Mouse (Mus musculus) heart, embryonic 11.5 days (tissue): ENCODE measurements around the gene Bmf. TPM values are rescaled to one million over a fixed set of nuclear protein-coding genes. Genes with fewer than 3 reads are reported as not detected.
A peak's percentile ranks its signal among the peaks of the same experiment; 100 is the strongest.

Experiments
- ATAC-seq: fragments of 200-750 bp; cut with Nextera tagmentation; replicated peaks from 2 replicates; pipeline ENCODE4 v1.8.0; 2017; ENCODE audit warnings: moderate library complexity; ENCODE audit not compliant: insufficient number of reproducible peaks, low FRiP score, low TSS enrichment
- H3K27ac ChIP-seq: fragments of 300-500 bp; sonication (generic); 2 replicates; pipeline ENCODE4 v1.5.1; 2014; ENCODE audit warnings: mild to moderate bottlenecking, low read depth, low read length
- H3K27me3 ChIP-seq: fragments of 300-500 bp; sonication (generic); 2 replicates; pipeline ENCODE4 v1.6.1; 2014; ENCODE audit warnings: mild to moderate bottlenecking, low read length, mixed read lengths; ENCODE audit not compliant: control insufficient read depth, insufficient read depth
- H3K36me3 ChIP-seq: fragments of 300-500 bp; sonication (generic); 2 replicates; pipeline ENCODE4 v1.6.1; 2014; ENCODE audit warnings: mild to moderate bottlenecking, low read length, moderate library complexity, mixed read lengths; ENCODE audit not compliant: control insufficient read depth, insufficient read depth
- H3K4me1 ChIP-seq: fragments of 300-500 bp; sonication (generic); 2 replicates; pipeline ENCODE4 v1.6.1; 2014; ENCODE audit warnings: low read length; ENCODE audit not compliant: control insufficient read depth, insufficient read depth
- H3K4me2 ChIP-seq: fragments of 300-500 bp; sonication (generic); 2 replicates; pipeline ENCODE4 v1.6.1; 2014; ENCODE audit warnings: mild to moderate bottlenecking, moderate library complexity
- H3K4me3 ChIP-seq: fragments of 300-500 bp; sonication (generic); 2 replicates; pipeline ENCODE4 v1.5.1; 2014; ENCODE audit warnings: low read depth, low read length
- H3K9ac ChIP-seq: fragments of 300-500 bp; sonication (generic); 2 replicates; pipeline ENCODE4 v1.6.1; 2014; ENCODE audit warnings: mild to moderate bottlenecking, low read depth, low read length, moderate library complexity
- H3K9me3 ChIP-seq: fragments of 300-500 bp; sonication (generic); replicated peaks from 2 replicates; pipeline ENCODE4 v1.6.1; 2016; ENCODE audit warnings: low read length; ENCODE audit not compliant: control insufficient read depth
- WGBS: fragments of 180-500 bp; shearing (Covaris S2); extraction: QIAGEN DNeasy Blood & Tissue Kit; methylation state at CpG from one replicate; pipeline ENCODE4 v1.1.7; 2014; ENCODE audit not compliant: insufficient replicate concordance; 5-methylcytosine and 5-hydroxymethylcytosine counted together
- polyA plus RNA-seq: library from polyadenylated mRNA; unstranded; fragments of >200 nt; fragmentation: Nextera tagmentation; extraction: Ambion mirVana; gene quantifications from 2 replicates; pipeline ENCODE4 v1.2.1, GENCODE M21; 2014

Gene Bmf
- polyA plus RNA-seq, 1 experiment from 2014 or later = 3.7 TPM

DNA sequence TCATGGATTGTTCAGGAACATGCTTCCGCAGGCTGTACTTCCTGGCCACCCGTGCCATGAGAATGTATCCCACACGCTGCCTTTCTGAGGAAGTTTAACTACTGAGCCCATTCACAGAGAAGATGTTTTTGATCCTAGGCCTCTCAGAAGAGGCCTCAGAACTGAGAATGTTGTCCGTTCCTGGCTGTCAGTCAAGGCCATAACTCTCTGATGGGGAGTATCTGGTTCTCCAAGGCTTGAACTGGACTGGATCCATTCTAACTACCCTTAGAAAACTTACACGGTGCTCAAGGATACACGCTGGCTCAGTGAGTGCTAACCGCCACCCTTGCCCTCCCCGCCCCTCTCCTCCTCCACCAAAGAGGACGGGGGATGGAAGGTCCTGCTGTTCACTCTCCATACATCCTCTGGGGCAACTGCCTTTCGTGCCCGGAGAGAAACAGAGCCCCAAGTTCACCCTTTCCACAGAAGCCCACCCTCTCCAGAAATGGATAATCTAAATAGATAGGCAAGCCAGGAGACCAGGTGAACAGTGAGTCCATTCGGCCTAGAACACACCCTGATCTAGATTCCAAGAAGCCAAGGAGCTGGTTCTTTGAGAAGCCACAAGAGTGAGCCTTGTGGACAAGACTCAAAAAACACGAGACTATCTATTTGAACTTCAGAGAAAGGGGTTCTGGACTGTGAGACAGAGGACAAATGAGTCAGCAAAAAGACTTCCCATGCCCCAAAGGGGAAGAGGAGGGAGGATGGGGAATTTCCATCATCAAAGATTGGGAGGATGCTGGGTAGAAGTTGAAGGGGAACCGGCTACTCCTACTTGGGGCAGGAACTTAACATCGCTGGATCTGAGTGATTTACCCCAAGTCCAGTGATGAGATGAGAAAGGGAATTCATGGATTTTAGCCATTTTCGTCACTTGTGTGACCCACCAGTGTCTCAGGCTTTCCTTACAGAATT is 36.8 kb downstream of the Bmf start:
- no peak for ATAC-seq
- no peak overlapping the region for H3K9ac ChIP-seq
- no peak overlapping the region for H3K4me2 ChIP-seq
- WGBS = 71% methylated on average over 16 of the region's 16 CpGs
- H3K4me1 ChIP-seq = peaks cover 6% of the 10 kb centered on the region; the same call in 1 of the 2 replicates
- H3K27ac ChIP-seq = no peak overlapping the region
- H3K27me3 ChIP-seq = no peaks in the 10 kb centered on the region
- no peak overlapping the region for H3K4me3 ChIP-seq
- no peaks in the 10 kb centered on the region for H3K9me3 ChIP-seq
- H3K36me3 ChIP-seq = no peaks in the 10 kb centered on the region

DNA sequence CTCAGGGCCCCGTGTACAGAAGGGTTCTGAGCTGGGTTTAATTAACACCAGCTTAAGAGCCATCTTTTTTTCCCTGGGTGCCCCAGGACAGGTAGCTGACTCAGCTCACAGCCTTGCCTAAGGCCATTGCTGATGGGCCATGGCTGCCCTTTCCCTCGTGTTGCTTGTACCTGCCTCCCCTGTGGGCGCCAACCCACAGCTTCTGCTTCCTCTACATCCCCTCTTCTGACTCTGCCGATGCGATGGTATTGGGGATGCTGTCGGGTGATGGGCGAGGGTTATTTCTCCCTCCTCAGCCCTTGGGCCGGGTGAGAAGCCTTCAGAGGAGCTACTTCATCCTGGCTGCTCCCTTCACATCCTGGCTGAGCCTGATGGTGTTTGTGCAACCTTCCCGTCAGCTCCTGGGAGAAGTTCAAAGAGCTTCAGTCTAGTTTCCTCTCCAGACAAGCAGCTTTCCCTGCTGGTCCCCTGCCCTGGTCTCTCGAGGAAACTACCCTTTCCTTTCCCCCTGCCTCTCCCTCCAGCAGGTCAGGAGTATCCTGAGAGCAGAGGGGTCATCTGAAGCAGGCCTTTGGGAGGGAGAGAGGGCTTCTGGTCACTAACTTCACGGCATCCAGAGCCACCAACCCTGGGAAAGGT is 37.6 kb downstream of the Bmf start:
- WGBS = 47% methylated on average over 11 of the region's 11 CpGs

GRCm38 (mm10) chr2:118510447-118511310 is 38.8 kb downstream of the Bmf start:
- no peaks in the 10 kb centered on the region for H3K27me3 ChIP-seq
- peaks cover 6% of the 10 kb centered on the region; the same call in 1 of the 2 replicates for H3K4me1 ChIP-seq
- H3K36me3 ChIP-seq = no peaks in the 10 kb centered on the region
- no peak overlapping the region for H3K4me3 ChIP-seq
- H3K9ac ChIP-seq = peak overlapping the region; percentile 56; the same call in 1 of the 2 replicates
- no peaks in the 10 kb centered on the region for H3K9me3 ChIP-seq
- no peak overlapping the region for H3K4me2 ChIP-seq
- 46% methylated on average over 29 of the region's 29 CpGs for WGBS
- 0 out of 2 replicates have a peak, but pooled peaks have one; percentile 26 for ATAC-seq
- H3K27ac ChIP-seq = peak overlapping the region; percentile 46; the same call in 1 of the 2 replicates

More for the DNA sequence above, 37.6 kb downstream of the Bmf start:
- H3K4me3 ChIP-seq = no peak overlapping the region
- no peaks in the 10 kb centered on the region for H3K9me3 ChIP-seq
- no peak overlapping the region for H3K9ac ChIP-seq
- H3K36me3 ChIP-seq = no peaks in the 10 kb centered on the region
- peaks cover 6% of the 10 kb centered on the region; the same call in 1 of the 2 replicates for H3K4me1 ChIP-seq
- H3K27ac ChIP-seq = no peak overlapping the region
- no peaks in the 10 kb centered on the region for H3K27me3 ChIP-seq
- H3K4me2 ChIP-seq = no peak overlapping the region
- ATAC-seq = no peak

DNA sequence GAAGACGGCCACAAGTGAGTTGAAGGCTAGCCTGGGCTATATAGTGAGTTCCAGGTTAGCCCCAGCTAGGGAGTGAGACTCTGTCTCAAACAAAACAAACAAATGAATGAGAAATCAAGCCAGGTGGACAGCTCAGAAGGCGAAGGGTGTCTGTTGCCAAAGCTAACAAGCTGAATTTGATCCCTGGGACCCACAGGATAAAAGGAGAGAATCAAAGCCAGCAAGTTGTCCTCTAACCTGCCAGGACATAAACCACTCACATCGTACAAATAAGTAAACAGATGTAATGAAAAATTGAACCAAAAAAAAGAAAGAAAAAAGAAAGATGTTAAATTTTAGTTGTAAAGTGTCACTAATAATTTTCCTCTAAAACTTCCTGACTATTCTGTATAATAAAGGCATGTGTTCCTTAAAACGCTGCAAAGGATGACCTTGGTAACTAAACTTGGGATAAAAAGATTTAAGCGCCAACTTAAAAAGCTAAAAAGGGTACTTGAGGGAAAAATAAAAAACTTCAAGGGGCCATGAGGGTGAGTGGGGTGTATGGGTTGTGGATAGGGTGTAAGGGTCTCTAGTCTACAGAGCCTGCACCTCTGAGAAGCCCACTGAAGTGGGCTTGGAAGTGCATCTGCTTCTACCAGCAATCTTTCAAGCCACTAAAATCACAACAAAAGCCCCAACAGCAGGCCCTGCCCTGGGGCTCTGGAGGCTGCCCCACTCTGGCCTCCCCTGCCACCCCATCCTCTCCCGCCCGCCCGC is 39.6 kb downstream of the Bmf start:
- H3K4me3 ChIP-seq = no peak overlapping the region
- no peak overlapping the region for H3K4me2 ChIP-seq
- H3K9ac ChIP-seq = peak overlapping the region; percentile 56; the same call in 1 of the 2 replicates
- ATAC-seq = no peak
- no peaks in the 10 kb centered on the region for H3K27me3 ChIP-seq
- peaks cover 6% of the 10 kb centered on the region; the same call in 1 of the 2 replicates for H3K4me1 ChIP-seq
- H3K27ac ChIP-seq = peak overlapping the region; percentile 46; the same call in 1 of the 2 replicates
- no peaks in the 10 kb centered on the region for H3K36me3 ChIP-seq
- no peaks in the 10 kb centered on the region for H3K9me3 ChIP-seq
- 62% methylated on average over 8 of the region's 8 CpGs for WGBS

DNA sequence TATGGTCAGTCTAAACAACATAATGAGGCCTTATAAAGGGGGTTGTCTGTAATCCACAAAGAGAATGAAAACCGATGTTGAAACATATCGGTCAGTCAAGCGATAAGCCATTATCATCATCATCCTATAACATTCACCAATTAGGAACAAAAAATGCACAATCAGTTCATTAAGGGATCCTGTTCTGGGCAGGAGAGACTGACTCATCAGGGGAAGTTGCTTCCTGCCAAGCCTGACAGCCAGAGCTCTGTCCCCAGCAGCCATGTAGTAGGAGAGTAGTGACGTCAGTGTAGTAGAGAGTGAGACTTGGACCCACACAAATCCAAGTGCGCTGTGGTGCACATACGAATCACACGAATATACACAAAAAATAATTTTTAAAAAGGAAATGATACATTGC is 42.4 kb downstream of the Bmf start:
- no peak overlapping the region for H3K4me2 ChIP-seq
- WGBS = 72% methylated on average over 7 of the region's 7 CpGs
- H3K9ac ChIP-seq = no peak overlapping the region
- peaks cover 6% of the 10 kb centered on the region; the same call in 1 of the 2 replicates for H3K4me1 ChIP-seq
- H3K27me3 ChIP-seq = no peaks in the 10 kb centered on the region
- H3K36me3 ChIP-seq = no peaks in the 10 kb centered on the region
- H3K9me3 ChIP-seq = no peaks in the 10 kb centered on the region
- no peak overlapping the region for H3K27ac ChIP-seq
- H3K4me3 ChIP-seq = no peak overlapping the region
- ATAC-seq = no peak

- no peaks in the 10 kb centered on the region for H3K36me3 ChIP-seq
- no peak overlapping the region for H3K4me2 ChIP-seq
- no peaks in the 10 kb centered on the region for H3K27me3 ChIP-seq
- H3K4me1 ChIP-seq = peaks cover 5% of the 10 kb centered on the region; the same call in 1 of the 2 replicates
- ATAC-seq = no peak
- WGBS = 80% methylated on average over 2 of the region's 2 CpGs
- no peak overlapping the region for H3K4me3 ChIP-seq
- H3K9me3 ChIP-seq = no peaks in the 10 kb centered on the region
- no peak overlapping the region for H3K27ac ChIP-seq
- H3K9ac ChIP-seq = no peak overlapping the region
These were observed 49.3 kb downstream of the Bmf start for GRCm38 (mm10) chr2:118500191-118500590.

DNA sequence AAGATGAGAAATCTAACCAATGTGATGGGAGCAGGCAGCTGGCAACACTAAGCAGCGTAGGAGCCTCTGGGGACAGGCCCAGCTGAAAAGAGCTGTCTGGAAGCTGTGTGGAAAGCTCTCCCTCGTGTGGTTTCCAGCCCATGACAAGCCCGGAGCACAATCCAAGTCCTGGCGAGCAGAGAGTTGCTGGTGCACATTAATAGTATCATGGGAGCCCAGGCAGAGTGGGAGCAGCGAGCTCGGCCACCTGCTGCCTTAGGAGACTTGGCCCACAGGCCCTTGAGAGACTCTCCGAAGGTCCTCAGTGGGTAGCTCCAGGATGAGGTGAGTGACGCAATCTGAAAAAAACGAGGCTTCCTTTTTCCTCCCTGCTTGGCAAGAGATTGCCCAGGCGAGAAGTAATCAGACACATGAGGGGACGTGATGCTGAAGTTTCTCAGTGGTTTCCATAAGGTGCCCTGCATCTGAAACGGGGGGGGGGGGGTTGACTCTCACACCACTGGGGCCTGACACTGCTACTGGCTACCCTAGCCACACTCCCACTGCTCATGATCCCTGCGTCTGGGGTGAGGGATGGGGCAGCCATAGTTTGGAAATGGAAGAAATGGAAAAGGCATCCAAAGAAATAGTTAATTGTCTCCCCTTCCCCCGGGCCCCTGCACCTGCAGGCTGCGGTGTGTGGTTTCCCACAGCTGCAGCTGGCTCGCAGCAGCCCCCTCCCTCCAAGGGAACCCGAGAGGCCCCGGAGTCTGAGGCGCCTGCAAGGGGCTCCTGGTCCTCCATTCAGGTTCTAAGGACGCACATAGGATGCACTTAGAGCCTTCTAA is 50.1 kb downstream of the Bmf start:
- H3K27ac ChIP-seq = no peak overlapping the region
- ATAC-seq = no peak
- no peaks in the 10 kb centered on the region for H3K9me3 ChIP-seq
- peaks cover 5% of the 10 kb centered on the region; the same call in 1 of the 2 replicates for H3K4me1 ChIP-seq
- H3K4me2 ChIP-seq = no peak overlapping the region
- no peak overlapping the region for H3K9ac ChIP-seq
- H3K36me3 ChIP-seq = no peaks in the 10 kb centered on the region
- 52% methylated on average over 20 of the region's 20 CpGs for WGBS
- H3K27me3 ChIP-seq = no peaks in the 10 kb centered on the region
- H3K4me3 ChIP-seq = no peak overlapping the region
